Mouse (Mus musculus) MEL-GATA-1-ER (cell line): Measurements from ENCODE around the gene Gm4884.
"Not testable (repeated sequence)": the region's sequence is repeated elsewhere in the genome, so short reads cannot be mapped to it uniquely, and the experiment has no call there.

Source experiments
- DNase-seq: peaks from one replicate; pipeline ENCODE4 v3.0.0-alpha.2; 2012; ENCODE audit warnings: low read depth; ENCODE audit errors: extremely low read depth

Gm4884 gene

GRCm38 (mm10) chr7:41032419-41032818 lies at the start of gene Gm4884:
Gene Gm4884 (plus strand): TSS chr7:41032719.
- not testable (repeated sequence) for DNase-seq

GRCm38 (mm10) chr7:40987243-40987642 lies 45.3 kb upstream of the Gm4884 start, which contains the start of gene 4930433I11Rik:
Gene 4930433I11Rik (plus strand): TSS chr7:40987543.
- no peak for DNase-seq

- not testable (repeated sequence) for DNase-seq
Measured at GRCm38 (mm10) chr7:41044058-41044457, 11.5 kb downstream of the Gm4884 start.
